8 mouse cellular contexts compared by ENCODE assay signal in genomic region chrX:96133260-96133659, GRCm38 (mm10). TPM values are rescaled to one million over a fixed set of nuclear protein-coding genes. Genes with fewer than 3 reads are reported as not detected.
DNase-seq lines count a peak whose midpoint lies in the region; ATAC-seq and TF ChIP-seq lines count a peak whose summit lies in the region.

No protein-coding gene starts in this region.

- peaks cover 84% of the 10 kb centered on the region for H3K79me3 ChIP-seq in C2C12 (ENCODE audit: low read depth)

- no peak overlapping the region for H3K4me2 ChIP-seq in heart, postnatal 0 days (ENCODE audit: low read depth, low read length)
- no peak overlapping the region for H3K4me2 ChIP-seq in lung, postnatal 0 days (replicated peaks; ENCODE audit: low read depth, low read length)

- peak; percentile 19 for TF ChIP-seq CTCF in C2C12 (IDR thresholded peaks at IDR 0.05; ENCODE audit: control insufficient read depth, insufficient read depth, insufficient read length)
- TF ChIP-seq CTCF in brain, embryonic 14.5 days (IDR thresholded peaks at IDR 0.05; ENCODE audit: borderline replicate concordance, extremely low read depth, insufficient read depth, insufficient read length), result no peak
- peak; percentile 53 for TF ChIP-seq CTCF in heart, postnatal 0 days (IDR thresholded peaks at IDR 0.05; ENCODE audit: low read depth)
- peak; percentile 67 for TF ChIP-seq CTCF in lung, postnatal 0 days (IDR thresholded peaks at IDR 0.05)

- peak; percentile 7 to 8 for DNase-seq in frontal cortex, postnatal 10 days (ENCODE audit: low spot score in 2 of 2)
- DNase-seq in frontal cortex, postnatal 36 days (ENCODE audit: low spot score in 2 of 2), result no peak
- DNase-seq in brain, embryonic 14.5 days (ENCODE audit: low read depth), result peak; percentile 15
- DNase-seq in heart, postnatal 0 days (ENCODE audit: low spot score), result peak; percentile 80
- peak; percentile 78 for DNase-seq in lung, postnatal 0 days (ENCODE audit: low spot score)
- DNase-seq in frontal cortex, postnatal 14 days (ENCODE audit: low spot score in 2 of 2), result no peak

- no peaks in the 10 kb centered on the region for H3K27me3 ChIP-seq in C2C12 (ENCODE audit: control insufficient read depth, insufficient read depth, insufficient read length)
- no peaks in the 10 kb centered on the region for H3K27me3 ChIP-seq in heart, postnatal 0 days (ENCODE audit: control insufficient read depth, insufficient read depth, low read length)
- no peaks in the 10 kb centered on the region for H3K27me3 ChIP-seq in lung, postnatal 0 days (replicated peaks; ENCODE audit: insufficient read depth, low read length)

- TF ChIP-seq EP300 in heart, postnatal 0 days (IDR thresholded peaks at IDR 0.05; ENCODE audit: low read depth), result no peak
- peak; percentile 39 for TF ChIP-seq EP300 in lung, postnatal 0 days (IDR thresholded peaks at IDR 0.05)

- ATAC-seq in heart, postnatal 0 days (ENCODE audit: insufficient read depth, low read depth), result peak; percentile 67
- ATAC-seq in lung, postnatal 0 days, result peak; percentile 43
- no peak for ATAC-seq in erythroid progenitor cell, adult 5-6 weeks (replicated peaks; ENCODE audit: low FRiP score, poor library complexity, severe bottlenecking)

- peak overlapping the region; percentile 80 for H3K27ac ChIP-seq in heart, postnatal 0 days (ENCODE audit: low read depth)
- no peak overlapping the region for H3K27ac ChIP-seq in lung, postnatal 0 days (ENCODE audit: low read length)

- no peak for TF ChIP-seq POLR2A in brain, embryonic 14.5 days (IDR thresholded peaks at IDR 0.05; ENCODE audit: borderline replicate concordance, extremely low read depth, insufficient read depth, insufficient read length, poor library complexity, severe bottlenecking)

- H3K9ac ChIP-seq in heart, postnatal 0 days (replicated peaks; ENCODE audit: low read depth, low read length), result no peak overlapping the region
- no peak overlapping the region for H3K9ac ChIP-seq in lung, postnatal 0 days (replicated peaks; ENCODE audit: low read depth)

- peaks cover 33% of the 10 kb centered on the region for H3K36me3 ChIP-seq in C2C12 (ENCODE audit: control insufficient read depth, insufficient read depth)
- no peaks in the 10 kb centered on the region for H3K36me3 ChIP-seq in heart, postnatal 0 days (replicated peaks; ENCODE audit: control insufficient read depth, insufficient read depth, low read length)
- no peaks in the 10 kb centered on the region for H3K36me3 ChIP-seq in lung, postnatal 0 days (ENCODE audit: insufficient read depth, low read length)

- peaks cover 16% of the 10 kb centered on the region for H3K4me1 ChIP-seq in heart, postnatal 0 days (ENCODE audit: control insufficient read depth, insufficient read depth)
- no peaks in the 10 kb centered on the region; the same call in 1 of the 2 replicates for H3K4me1 ChIP-seq in lung, postnatal 0 days (ENCODE audit: insufficient read depth, low read depth, low read length)

- no peaks in the 10 kb centered on the region for H3K9me3 ChIP-seq in heart, postnatal 0 days (replicated peaks; ENCODE audit: control insufficient read depth, low read length)
- H3K9me3 ChIP-seq in lung, postnatal 0 days (ENCODE audit: low read length), result no peaks in the 10 kb centered on the region

- H3K4me3 ChIP-seq in C2C12 (ENCODE audit: insufficient read depth, poor library complexity, severe bottlenecking), result no peak overlapping the region
- H3K4me3 ChIP-seq in heart, postnatal 0 days (ENCODE audit: low read depth, low read length), result no peak overlapping the region
- no peak overlapping the region for H3K4me3 ChIP-seq in lung, postnatal 0 days (ENCODE audit: low read depth, low read length)

- H3K79me2 ChIP-seq in C2C12 (ENCODE audit: control insufficient read depth, insufficient read depth), result peaks cover 100% of the 10 kb centered on the region

- H3ac ChIP-seq in C2C12 (ENCODE audit: control insufficient read depth, insufficient read length, low read depth), result no peak overlapping the region

- WGBS in heart, postnatal 0 days, result 14% methylated on average over 2 of the region's 2 CpGs
- 5% methylated on average over 2 of the region's 2 CpGs for WGBS in lung, postnatal 0 days

TF ChIP-seq in C2C12, 6 proteins besides CTCF, POLR2A, EP300 and RAD21:
- TF ChIP-seq MAX (IDR thresholded peaks at IDR 0.05), result no peak
- no peak for TF ChIP-seq CEBPB (IDR thresholded peaks at IDR 0.05; ENCODE audit: low read depth)
- TF ChIP-seq FOSL1 (IDR thresholded peaks at IDR 0.05; ENCODE audit: insufficient read depth, low read length, poor library complexity, severe bottlenecking), result no peak
- TF ChIP-seq MYOD1 (IDR thresholded peaks at IDR 0.05; ENCODE audit: control insufficient read depth, insufficient read length, low read depth), result no peak
- no peak for TF ChIP-seq MYOG (IDR thresholded peaks at IDR 0.05; ENCODE audit: control insufficient read depth, extremely low read depth, insufficient read length)
- TF ChIP-seq USF1 (IDR thresholded peaks at IDR 0.05; ENCODE audit: low read depth), result no peak

RNA-seq across cellular contexts. Expression of gene Msn, which starts 37.4 kb away (rescaled TPM):
- polyA plus RNA-seq in C2C12 (2012; fragmentation: generic; extraction: Trizol), result 280 TPM
- 37.3 and 43.5 TPM in 2 replicates for polyA plus RNA-seq in brain, embryonic 14.5 days (2012; rRNA removed)
- total RNA-seq in heart, postnatal 0 days (2014; rRNA removed; ENCODE audit: low replicate concordance), result 102 and 128 TPM in 2 replicates
- 107 and 116 TPM in 2 replicates for polyA plus RNA-seq in heart, postnatal 0 days (2015; fragmentation: Nextera tagmentation; extraction: Ambion mirVana)
- 293 and 316 TPM in 2 replicates for polyA plus RNA-seq in lung, postnatal 0 days (2015; fragmentation: Nextera tagmentation; extraction: Ambion mirVana)
- 112 and 147 TPM in 2 replicates for total RNA-seq in erythroid progenitor cell, adult 5-6 weeks (2015; ENCODE audit: low replicate concordance)
- total RNA-seq in erythroid progenitor cell, adult 5-6 weeks (2017; ENCODE audit: low replicate concordance), result 39.1 and 42.7 TPM in 2 replicates

Comparison
In these comparisons a context has a peak if more than half of its experiments do, and no peak if none do; other contexts are left out.
1. DNase-seq: peak in frontal cortex, postnatal 10 days (2 of 2), brain, embryonic 14.5 days (single experiment), heart, postnatal 0 days (single experiment) and lung, postnatal 0 days (single experiment); none in frontal cortex, postnatal 36 days (0 of 2) and frontal cortex, postnatal 14 days (0 of 2).